Mouse (Mus musculus): ENCODE data around the gene Elavl4. TPM values are rescaled to one million over a fixed set of nuclear protein-coding genes. Genes with fewer than 3 reads are reported as not detected.

The Elavl4 gene
- polyA plus RNA-seq, 1 experiment from 2014 or later = 18.7 TPM

GRCm38 (mm10) chr4:110218819-110219218 lies 132.9 kb downstream of the Elavl4 start:
- WGBS = 75% methylated on average over 5 of the region's 5 CpGs
- no peak for ATAC-seq (ENCODE audit: insufficient number of reproducible peaks, low FRiP score, low TSS enrichment, low read depth)

GRCm38 (mm10) chr4:110217553-110217952 lies 134.2 kb downstream of the Elavl4 start:
- WGBS = 40% methylated on average over 3 of the region's 3 CpGs
- no peaks in the 10 kb centered on the region for H3K36me3 ChIP-seq

More at GRCm38 (mm10) chr4:110218819-110219218, 132.9 kb downstream of the Elavl4 start:
- Histone ChIP-seq H3K36me3 (no peaks in the 10 kb centered on the region), H3K4me1 (no peaks in the 10 kb centered on the region), H3K9me3 (replicated peaks) (no peaks in the 10 kb centered on the region), H3K27me3 (no peaks in the 10 kb centered on the region), H3K9ac (no peak overlapping the region), H3K27ac (replicated peaks) (no peak overlapping the region), H3K4me3 (replicated peaks) (no peak overlapping the region), H3K4me2 (replicated peaks) (no peak overlapping the region)

GRCm38 (mm10) chr4:110214543-110214942 lies 137.2 kb downstream of the Elavl4 start:
- Histone ChIP-seq H3K27me3 (no peaks in the 10 kb centered on the region), H3K4me2 (replicated peaks) (no peak overlapping the region), H3K4me1 (no peaks in the 10 kb centered on the region), H3K4me3 (replicated peaks) (no peak overlapping the region), H3K27ac (replicated peaks) (no peak overlapping the region), H3K9ac (no peak overlapping the region), H3K9me3 (replicated peaks) (no peaks in the 10 kb centered on the region), H3K36me3 (no peaks in the 10 kb centered on the region)
- no peak for ATAC-seq (ENCODE audit: insufficient number of reproducible peaks, low FRiP score, low TSS enrichment, low read depth)
- 85% methylated on average over 6 of the region's 6 CpGs for WGBS

More at GRCm38 (mm10) chr4:110217553-110217952, 134.2 kb downstream of the Elavl4 start:
- no peak overlapping the region for H3K4me2 ChIP-seq (replicated peaks)
- no peak overlapping the region for H3K9ac ChIP-seq
- H3K4me1 ChIP-seq = no peaks in the 10 kb centered on the region
- H3K27me3 ChIP-seq = no peaks in the 10 kb centered on the region
- no peak overlapping the region for H3K4me3 ChIP-seq (replicated peaks)
- no peaks in the 10 kb centered on the region for H3K9me3 ChIP-seq (replicated peaks)
- H3K27ac ChIP-seq (replicated peaks) = no peak overlapping the region
- peak; percentile 45; the same call in 1 of the 2 replicates for ATAC-seq (ENCODE audit: insufficient number of reproducible peaks, low FRiP score, low TSS enrichment, low read depth)

- no peak for ATAC-seq (ENCODE audit: insufficient number of reproducible peaks, low FRiP score, low TSS enrichment, low read depth)
- Histone ChIP-seq H3K4me1 (no peaks in the 10 kb centered on the region), H3K27me3 (no peaks in the 10 kb centered on the region), H3K27ac (replicated peaks) (no peak overlapping the region), H3K4me2 (replicated peaks) (no peak overlapping the region), H3K9ac (no peak overlapping the region), H3K4me3 (replicated peaks) (no peak overlapping the region), H3K9me3 (replicated peaks) (no peaks in the 10 kb centered on the region), H3K36me3 (no peaks in the 10 kb centered on the region)
- 36% methylated on average over 5 of the region's 5 CpGs for WGBS
These were observed 138.0 kb downstream of the Elavl4 start for GRCm38 (mm10) chr4:110213666-110214065.

GRCm38 (mm10) chr4:110210246-110210645 lies 141.5 kb downstream of the Elavl4 start:
- 62% methylated on average over 5 of the region's 5 CpGs for WGBS
- no peaks in the 10 kb centered on the region for H3K36me3 ChIP-seq

GRCm38 (mm10) chr4:110209613-110210012 lies 142.1 kb downstream of the Elavl4 start:
- Histone ChIP-seq H3K4me3 (replicated peaks) (no peak overlapping the region), H3K27me3 (no peaks in the 10 kb centered on the region), H3K36me3 (no peaks in the 10 kb centered on the region), H3K9ac (no peak overlapping the region), H3K4me2 (replicated peaks) (no peak overlapping the region), H3K9me3 (replicated peaks) (no peaks in the 10 kb centered on the region), H3K4me1 (no peaks in the 10 kb centered on the region), H3K27ac (replicated peaks) (no peak overlapping the region)
- 29% methylated on average over 5 of the region's 5 CpGs for WGBS
- no peak for ATAC-seq (ENCODE audit: insufficient number of reproducible peaks, low FRiP score, low TSS enrichment, low read depth)

More at GRCm38 (mm10) chr4:110210246-110210645, 141.5 kb downstream of the Elavl4 start:
- Histone ChIP-seq H3K4me3 (replicated peaks) (no peak overlapping the region), H3K9me3 (replicated peaks) (no peaks in the 10 kb centered on the region), H3K9ac (no peak overlapping the region), H3K4me1 (no peaks in the 10 kb centered on the region), H3K27ac (replicated peaks) (no peak overlapping the region), H3K27me3 (no peaks in the 10 kb centered on the region), H3K4me2 (replicated peaks) (no peak overlapping the region)
- no peak for ATAC-seq (ENCODE audit: insufficient number of reproducible peaks, low FRiP score, low TSS enrichment, low read depth)

GRCm38 (mm10) chr4:110201680-110202079 lies 150.0 kb downstream of the Elavl4 start:
- H3K4me1 ChIP-seq = no peaks in the 10 kb centered on the region
- H3K27ac ChIP-seq (replicated peaks) = no peak overlapping the region
- H3K4me2 ChIP-seq (replicated peaks) = no peak overlapping the region
- no peaks in the 10 kb centered on the region for H3K9me3 ChIP-seq (replicated peaks)
- no peak overlapping the region for H3K9ac ChIP-seq
- no peak overlapping the region for H3K4me3 ChIP-seq (replicated peaks)
- no peak for ATAC-seq (ENCODE audit: insufficient number of reproducible peaks, low FRiP score, low TSS enrichment, low read depth)
- 75% methylated on average over 3 of the region's 3 CpGs for WGBS
- no peaks in the 10 kb centered on the region for H3K27me3 ChIP-seq
- no peaks in the 10 kb centered on the region for H3K36me3 ChIP-seq

GRCm38 (mm10) chr4:110199897-110200296 lies 151.8 kb downstream of the Elavl4 start:
- Histone ChIP-seq H3K36me3 (no peaks in the 10 kb centered on the region), H3K9me3 (replicated peaks) (no peaks in the 10 kb centered on the region), H3K9ac (no peak overlapping the region), H3K4me3 (replicated peaks) (no peak overlapping the region), H3K4me2 (replicated peaks) (no peak overlapping the region), H3K27me3 (no peaks in the 10 kb centered on the region), H3K27ac (replicated peaks) (no peak overlapping the region), H3K4me1 (no peaks in the 10 kb centered on the region)
- ATAC-seq (ENCODE audit: insufficient number of reproducible peaks, low FRiP score, low TSS enrichment, low read depth) = no peak
- WGBS = 88% methylated on average over 5 of the region's 5 CpGs

- Histone ChIP-seq H3K27ac (replicated peaks) (no peak overlapping the region), H3K36me3 (no peaks in the 10 kb centered on the region), H3K9me3 (replicated peaks) (no peaks in the 10 kb centered on the region), H3K9ac (no peak overlapping the region), H3K27me3 (no peaks in the 10 kb centered on the region), H3K4me1 (no peaks in the 10 kb centered on the region), H3K4me3 (replicated peaks) (no peak overlapping the region), H3K4me2 (replicated peaks) (no peak overlapping the region)
- 76% methylated on average over 2 of the region's 2 CpGs for WGBS
- no peak for ATAC-seq (ENCODE audit: insufficient number of reproducible peaks, low FRiP score, low TSS enrichment, low read depth)
These were observed 153.1 kb downstream of the Elavl4 start for GRCm38 (mm10) chr4:110198600-110198999.

GRCm38 (mm10) chr4:110177263-110177662 lies 174.4 kb downstream of the Elavl4 start:
- ATAC-seq (ENCODE audit: insufficient number of reproducible peaks, low FRiP score, low TSS enrichment, low read depth) = no peak
- no peak overlapping the region for H3K27ac ChIP-seq (replicated peaks)
- WGBS = 87% methylated on average over 2 of the region's 2 CpGs
- H3K4me1 ChIP-seq = no peaks in the 10 kb centered on the region
- no peak overlapping the region for H3K4me3 ChIP-seq (replicated peaks)
- no peak overlapping the region for H3K4me2 ChIP-seq (replicated peaks)
- H3K9ac ChIP-seq = no peak overlapping the region
- no peaks in the 10 kb centered on the region for H3K36me3 ChIP-seq
- no peaks in the 10 kb centered on the region for H3K9me3 ChIP-seq (replicated peaks)
- no peaks in the 10 kb centered on the region for H3K27me3 ChIP-seq

- H3K4me1 ChIP-seq = no peaks in the 10 kb centered on the region
- no peak overlapping the region for H3K4me2 ChIP-seq (replicated peaks)
- H3K9me3 ChIP-seq (replicated peaks) = no peaks in the 10 kb centered on the region
- ATAC-seq (ENCODE audit: insufficient number of reproducible peaks, low FRiP score, low TSS enrichment, low read depth) = no peak
- H3K9ac ChIP-seq = no peak overlapping the region
- no peaks in the 10 kb centered on the region for H3K36me3 ChIP-seq
- H3K27ac ChIP-seq (replicated peaks) = no peak overlapping the region
- no peaks in the 10 kb centered on the region for H3K27me3 ChIP-seq
- no peak overlapping the region for H3K4me3 ChIP-seq (replicated peaks)
- 56% methylated on average over 5 of the region's 5 CpGs for WGBS
These were observed 179.7 kb downstream of the Elavl4 start for GRCm38 (mm10) chr4:110172028-110172427.

- Histone ChIP-seq H3K27me3 (no peaks in the 10 kb centered on the region), H3K36me3 (no peaks in the 10 kb centered on the region), H3K4me2 (replicated peaks) (no peak overlapping the region), H3K9ac (no peak overlapping the region), H3K4me3 (replicated peaks) (no peak overlapping the region), H3K4me1 (no peaks in the 10 kb centered on the region), H3K9me3 (replicated peaks) (no peaks in the 10 kb centered on the region), H3K27ac (replicated peaks) (no peak overlapping the region)
- 71% methylated on average over 5 of the region's 5 CpGs for WGBS
- no peak for ATAC-seq (ENCODE audit: insufficient number of reproducible peaks, low FRiP score, low TSS enrichment, low read depth)
These were observed 186.5 kb downstream of the Elavl4 start for GRCm38 (mm10) chr4:110165217-110165616.
